Mouse (Mus musculus) adrenal gland, adult 2 months (tissue): ENCODE data around the gene A530032D15Rik. TPM values are rescaled to one million over a fixed set of nuclear protein-coding genes. Genes with fewer than 3 reads are reported as not detected.
"Not testable (repeated sequence)": the region's sequence is repeated elsewhere in the genome, so short reads cannot be mapped to it uniquely, and the experiment has no call there.

Experiments used
- DNase-seq: peaks from one replicate; pipeline ENCODE4 v3.0.0; 2021
- long read RNA-seq: library from polyadenylated mRNA; stranded (forward); transcript quantifications from one replicate; pipeline ENCODE4 v2.0.0, GENCODE M21; 2021
- polyA plus RNA-seq: library from polyadenylated mRNA; depleted of rRNA; stranded (reverse); fragments of >200 nt; gene quantifications from 2 replicates; pipeline ENCODE4 v1.2.3, GENCODE M21; 2012; rRNA removed
- total RNA-seq, 2 experiments: library from RNA; stranded (reverse); gene quantifications; 2 replicates each; pipeline ENCODE4 v1.2.3; 2021

The A530032D15Rik gene
- total RNA-seq (under 1 TPM in 1 of 2 experiments, not detected in 1; 0.43 TPM), polyA plus RNA-seq (not detected in 2 replicates)
- long read RNA-seq = 0 reads

DNA sequence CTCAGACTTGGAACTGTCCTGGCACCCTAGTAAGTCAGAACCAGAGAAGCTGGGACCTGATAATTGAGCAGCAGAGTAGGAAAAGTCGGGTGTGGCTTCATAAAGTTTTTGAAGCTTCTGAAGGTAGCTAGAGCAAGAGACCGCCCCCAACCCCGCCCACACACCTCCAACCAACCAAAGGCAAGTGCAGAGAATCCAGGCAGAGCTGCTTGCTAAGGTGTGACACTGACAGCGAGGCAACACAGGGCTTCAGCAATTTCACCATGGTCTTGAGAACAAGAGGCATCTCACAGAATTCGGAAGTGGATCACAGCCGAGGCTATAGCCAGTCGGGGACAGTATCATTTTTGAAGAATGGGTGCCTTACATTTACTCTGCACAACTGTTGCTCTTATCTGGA lies at the start of gene A530032D15Rik:
Gene A530032D15Rik, minus strand, starts transcription at position 101 of the 400 bp plus-strand sequence.
- DNase-seq = not testable (repeated sequence)

DNA sequence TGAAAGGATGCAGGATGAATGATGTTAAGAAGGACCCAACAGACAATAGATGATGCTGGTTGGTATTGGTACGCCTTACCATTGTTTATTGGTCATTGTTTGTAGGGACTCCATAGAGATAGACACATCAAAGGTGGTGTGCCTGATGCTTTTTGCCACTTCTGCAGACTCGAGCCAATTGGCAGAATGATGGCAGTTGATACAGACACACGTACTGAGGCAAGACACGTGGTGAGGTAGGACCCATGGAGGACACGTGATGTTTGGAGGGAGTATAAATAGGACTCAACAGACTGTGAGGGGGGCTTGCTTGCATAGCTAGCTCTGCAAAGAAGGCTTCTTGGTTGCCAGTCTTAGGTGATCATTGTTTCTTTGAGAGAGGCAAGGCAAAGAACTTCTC lies 45.5 kb upstream of the A530032D15Rik start:
- DNase-seq = not testable (repeated sequence)

DNA sequence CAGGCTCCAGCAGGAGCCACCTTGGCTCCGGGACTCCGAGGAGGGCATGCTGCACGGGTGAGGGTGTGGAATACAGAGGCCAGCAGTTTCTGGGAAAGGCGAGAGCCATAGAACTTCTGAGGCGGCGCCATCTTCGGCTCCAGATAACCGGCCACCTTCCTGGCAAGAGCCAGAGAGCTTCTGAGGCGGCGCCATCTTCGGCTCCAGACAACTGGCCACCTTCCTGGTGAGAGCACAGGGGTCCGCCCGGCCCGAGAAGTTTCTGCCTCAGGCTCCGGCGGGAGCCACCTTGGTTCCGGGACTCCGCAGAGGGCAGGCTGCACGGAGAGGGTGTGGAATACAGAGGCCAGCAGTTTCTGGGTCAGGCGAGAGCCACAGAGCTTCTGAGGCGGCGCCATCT lies 24.0 kb upstream of the A530032D15Rik start:
- not testable (repeated sequence) for DNase-seq

DNA sequence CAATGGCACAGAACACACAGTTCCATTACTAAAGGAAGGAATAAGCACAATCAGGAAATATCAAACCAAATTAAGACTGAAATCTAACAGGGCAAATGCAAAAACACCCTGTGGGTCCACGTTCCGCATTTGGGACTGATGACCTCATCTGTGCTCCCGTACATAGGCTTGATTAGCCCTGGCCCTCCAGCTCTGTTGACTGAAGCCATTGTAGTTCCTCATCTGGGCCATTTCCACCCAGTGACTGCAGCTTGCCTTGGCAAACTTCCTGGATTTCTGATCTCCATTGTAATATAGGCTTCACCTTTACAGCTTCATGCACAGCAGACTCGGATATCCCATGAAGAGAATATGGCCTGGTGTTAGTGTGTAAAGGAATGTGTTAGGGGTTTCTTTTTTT lies 12.2 kb upstream of the A530032D15Rik start:
- not testable (repeated sequence) for DNase-seq

DNA sequence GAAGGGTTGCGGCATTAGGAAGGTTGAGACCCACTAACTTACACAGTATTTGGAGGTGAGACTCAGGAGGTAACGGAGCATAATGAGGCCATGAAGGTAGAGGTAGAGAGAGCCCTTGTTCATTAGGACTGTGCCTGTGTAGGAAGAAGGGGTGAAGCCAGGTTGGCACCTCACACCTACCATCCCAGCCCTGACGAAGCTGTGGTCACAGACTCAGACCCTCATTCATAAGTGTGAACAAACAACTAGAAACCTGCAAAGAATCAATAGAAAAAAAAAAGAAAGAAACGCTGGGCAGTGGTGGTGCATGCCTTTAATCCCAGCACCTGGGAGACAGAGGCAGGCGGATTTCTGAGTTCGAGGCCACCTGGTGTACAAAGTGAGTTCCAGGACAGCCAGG lies 8.7 kb upstream of the A530032D15Rik start:
- DNase-seq = not testable (repeated sequence)

DNA sequence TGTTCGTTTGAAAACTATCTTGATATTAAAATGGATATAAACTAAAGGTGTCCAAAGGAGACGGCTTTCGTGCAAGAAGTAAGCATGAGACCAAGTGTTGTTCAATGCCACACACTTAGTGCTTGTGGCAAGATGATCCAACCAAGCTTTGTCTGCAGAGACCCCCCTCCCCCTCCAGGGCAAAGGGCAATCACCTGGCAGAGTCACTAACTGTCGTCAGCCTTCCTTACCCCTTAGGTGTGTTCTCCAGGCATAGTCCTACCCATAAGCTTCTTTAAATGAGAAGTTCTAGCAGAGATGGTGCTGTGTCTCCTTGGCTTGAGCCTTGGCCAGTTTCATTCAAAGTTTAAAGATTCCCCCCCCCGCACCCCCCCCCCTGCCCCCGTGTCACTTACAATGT lies 7.9 kb upstream of the A530032D15Rik start:
- DNase-seq = not testable (repeated sequence)

DNA sequence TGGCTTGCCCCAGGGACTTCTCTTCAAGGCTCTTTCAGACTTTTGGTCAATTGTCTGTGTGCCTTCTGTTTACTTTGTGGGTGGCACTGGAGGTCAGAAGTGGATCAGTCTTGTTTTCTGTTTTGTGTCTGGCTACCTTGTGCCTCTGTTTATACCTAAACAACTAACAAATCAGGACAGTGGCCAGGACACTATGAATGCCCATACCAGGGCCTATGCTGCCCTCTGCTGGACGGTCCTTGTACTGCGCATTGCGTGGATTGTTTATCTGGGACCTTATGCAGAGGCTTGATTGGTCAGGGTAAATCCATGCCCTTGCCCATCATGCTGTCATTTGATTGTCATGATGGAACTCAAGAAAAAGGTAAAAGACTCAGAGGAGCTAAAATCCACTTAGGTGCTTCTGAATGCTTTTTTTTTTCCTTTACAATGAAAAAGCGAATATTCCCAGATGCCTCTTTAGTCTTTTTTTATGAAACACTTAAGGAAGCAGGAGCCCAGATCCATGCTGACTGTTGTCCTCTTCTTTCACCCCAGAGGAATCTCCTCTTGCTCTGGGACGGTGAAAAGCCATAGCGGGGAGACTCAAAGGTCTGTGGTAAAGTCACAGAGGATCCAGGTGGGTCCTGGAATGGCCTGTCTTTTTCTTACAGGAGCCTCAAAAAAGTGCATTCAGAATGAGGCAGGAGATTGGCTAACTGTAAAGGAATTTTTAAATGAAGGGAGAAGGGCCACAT lies 5.2 kb upstream of the A530032D15Rik start:
- peak; percentile 45 for DNase-seq

DNA sequence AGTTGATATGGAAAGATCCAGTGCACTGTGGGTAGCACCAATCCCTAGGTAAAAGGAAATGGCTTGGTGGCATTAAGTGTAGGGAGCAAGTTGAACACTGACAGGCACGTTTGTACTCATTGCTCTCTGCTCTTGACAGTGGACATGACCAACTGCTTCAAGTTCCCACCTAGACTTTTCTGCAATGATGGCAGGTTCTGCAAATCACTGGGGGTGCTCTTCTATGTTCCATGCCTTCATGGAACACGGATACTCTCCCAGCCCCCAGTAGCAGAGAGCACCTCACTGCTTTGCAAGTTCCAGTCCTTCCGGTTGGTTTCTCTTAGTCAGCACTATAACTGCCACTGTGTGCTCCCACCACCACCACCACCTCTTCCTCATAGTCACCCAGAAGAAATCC lies 4.4 kb upstream of the A530032D15Rik start:
- DNase-seq = not testable (repeated sequence)

DNA sequence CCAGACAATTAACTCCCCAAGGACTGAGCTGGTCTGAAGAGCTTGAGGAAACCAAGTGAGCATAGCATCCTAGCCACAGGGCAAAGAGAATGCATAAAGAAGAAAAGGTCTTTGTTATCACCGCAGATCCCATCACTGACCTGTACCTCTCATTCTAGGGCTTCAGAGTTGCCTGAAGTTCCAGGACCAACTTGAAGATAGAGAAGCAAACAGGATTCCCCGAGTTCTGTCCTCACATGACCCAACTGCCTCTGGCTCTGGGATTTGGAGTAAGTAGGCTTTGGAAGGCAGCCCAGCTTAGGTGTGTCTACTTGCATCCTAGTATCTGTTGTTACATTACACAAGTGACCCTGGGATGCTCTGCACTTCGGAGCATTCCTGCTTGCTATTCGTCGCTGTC lies 3.2 kb upstream of the A530032D15Rik start:
- not testable (repeated sequence) for DNase-seq

DNA sequence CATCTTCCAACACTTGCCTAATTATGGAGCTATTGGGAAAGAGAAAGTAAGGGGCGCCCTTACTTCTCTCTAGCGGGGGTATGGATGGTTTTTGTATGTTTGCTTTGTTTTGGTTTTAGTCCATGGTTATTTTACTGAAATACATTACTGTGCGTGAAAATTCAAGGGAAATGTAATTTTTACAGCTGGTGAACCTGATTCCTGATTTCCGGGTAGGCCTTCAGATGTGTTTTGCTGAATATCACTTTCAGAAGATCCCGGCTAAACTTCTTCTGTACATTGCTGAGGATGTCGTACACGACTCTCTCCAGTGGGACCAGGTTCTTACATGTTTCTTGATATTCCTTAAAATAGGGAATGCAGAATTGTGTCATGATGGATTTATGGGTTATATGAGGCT lies 2.6 kb upstream of the A530032D15Rik start:
- DNase-seq = not testable (repeated sequence)

DNA sequence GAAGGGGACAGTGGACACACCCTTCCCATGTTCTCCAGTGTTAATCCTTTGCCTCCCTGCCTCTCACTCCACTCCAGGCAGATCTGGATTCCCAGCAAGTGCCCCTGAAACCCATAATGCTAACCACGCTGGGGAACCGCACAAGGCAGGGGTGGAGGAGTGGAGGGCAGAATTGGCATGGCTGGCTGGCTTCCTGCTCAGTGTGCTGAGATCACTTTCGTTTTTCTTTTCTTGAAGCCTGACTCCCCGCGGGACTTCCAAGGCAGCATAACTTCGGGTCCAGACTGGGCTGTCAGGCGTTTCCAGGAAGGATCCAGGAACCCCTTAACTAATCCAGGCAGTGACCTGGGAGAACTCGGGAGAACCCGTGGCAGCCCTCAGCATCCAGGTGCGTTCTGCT lies 1.9 kb upstream of the A530032D15Rik start:
- not testable (repeated sequence) for DNase-seq

DNA sequence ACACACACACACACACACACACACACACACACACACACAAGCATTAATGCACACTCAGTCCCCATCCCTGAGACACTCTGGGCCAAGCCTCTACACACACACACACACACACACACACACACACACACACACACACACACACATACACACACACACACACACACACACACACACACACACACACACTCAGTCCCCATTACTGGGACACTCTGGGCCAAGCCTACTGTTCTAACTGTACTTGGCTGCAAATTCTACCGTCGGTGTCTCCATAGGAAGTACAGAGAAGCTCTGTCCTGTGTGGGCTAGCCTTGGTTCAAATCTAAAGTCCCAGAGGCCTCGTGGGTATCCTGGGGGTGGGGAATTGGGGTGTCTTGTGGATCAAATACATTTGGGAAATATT lies 1.2 kb upstream of the A530032D15Rik start:
- not testable (repeated sequence) for DNase-seq

DNA sequence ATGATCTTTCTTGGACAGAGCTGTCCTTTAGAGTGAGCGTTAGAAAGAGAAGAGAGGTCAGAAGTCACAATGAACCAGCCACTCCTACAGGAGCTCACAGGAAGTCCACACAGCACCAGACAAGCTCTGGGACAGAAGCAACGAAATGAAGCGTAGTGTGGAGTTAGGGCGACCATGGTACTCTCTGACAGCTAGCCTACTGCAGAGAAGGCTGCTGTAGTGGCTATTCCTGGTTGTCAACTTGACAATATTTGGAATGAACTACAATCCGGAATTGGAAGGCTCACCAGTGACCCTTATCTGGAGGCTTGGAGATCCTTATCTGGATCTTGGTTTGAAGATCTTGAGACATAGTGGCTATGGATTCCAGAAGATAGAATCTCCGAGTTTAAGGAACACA lies 3.6 kb downstream of the A530032D15Rik start:
- DNase-seq = not testable (repeated sequence)

DNA sequence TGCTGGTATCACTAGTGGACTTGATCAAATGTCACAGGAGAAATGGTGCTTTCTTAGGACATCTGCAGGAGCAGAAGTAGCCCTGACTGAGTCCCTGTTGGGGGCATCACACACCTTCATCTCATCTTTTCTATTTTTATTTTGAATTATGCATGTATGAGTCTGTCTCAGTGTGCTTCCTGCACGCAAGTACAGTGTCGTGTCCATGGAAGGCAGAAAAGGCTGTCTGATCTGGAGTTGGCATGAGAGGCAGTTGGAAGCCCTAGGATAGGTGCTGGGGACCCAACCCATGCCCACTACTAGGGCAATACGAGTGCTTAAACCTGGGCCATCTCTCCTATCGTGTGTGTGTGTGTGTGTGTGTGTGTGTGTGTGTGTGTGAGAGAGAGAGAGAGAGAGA lies 4.3 kb downstream of the A530032D15Rik start:
- not testable (repeated sequence) for DNase-seq

DNA sequence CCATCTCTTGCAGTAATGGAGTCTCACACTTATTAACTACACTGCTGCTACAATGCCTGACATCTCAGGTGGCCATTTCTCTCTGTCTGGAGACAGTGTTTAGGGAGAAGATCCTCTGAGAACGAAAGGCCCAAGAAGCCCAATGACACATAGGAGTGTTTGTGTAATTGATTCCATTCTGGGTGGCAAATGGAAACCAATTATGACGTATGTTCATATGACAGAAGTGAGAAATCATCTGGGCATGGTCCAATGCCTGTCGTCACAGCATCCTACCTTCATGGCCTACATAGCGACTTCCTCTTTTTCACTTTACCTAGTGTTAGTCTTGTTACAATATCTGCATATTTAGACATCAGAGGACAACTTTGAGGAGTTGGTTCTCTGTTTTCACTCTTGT lies 7.9 kb downstream of the A530032D15Rik start:
- not testable (repeated sequence) for DNase-seq

DNA sequence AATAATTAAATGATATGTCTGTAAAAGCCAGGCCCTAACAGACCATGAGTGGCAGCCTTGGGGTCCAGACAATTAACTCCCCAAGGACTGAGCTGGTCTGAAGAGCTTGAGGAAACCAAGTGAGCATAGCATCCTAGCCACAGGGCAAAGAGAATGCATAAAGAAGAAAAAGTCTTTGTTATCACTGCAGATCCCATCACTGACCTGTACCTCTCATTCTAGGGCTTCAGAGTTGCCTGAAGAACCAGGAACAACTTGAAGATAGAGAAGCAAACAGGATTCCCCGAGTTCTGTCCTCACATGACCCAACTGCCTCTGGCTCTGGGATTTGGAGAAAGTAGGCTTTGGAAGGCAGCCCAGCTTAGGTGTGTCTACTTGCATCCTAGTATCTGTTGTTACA lies 9.8 kb downstream of the A530032D15Rik start, which contains the start of gene Gm10553:
Gene Gm10553, plus strand, starts transcription at position 301 of the 400 bp plus-strand sequence.
- DNase-seq = not testable (repeated sequence)

DNA sequence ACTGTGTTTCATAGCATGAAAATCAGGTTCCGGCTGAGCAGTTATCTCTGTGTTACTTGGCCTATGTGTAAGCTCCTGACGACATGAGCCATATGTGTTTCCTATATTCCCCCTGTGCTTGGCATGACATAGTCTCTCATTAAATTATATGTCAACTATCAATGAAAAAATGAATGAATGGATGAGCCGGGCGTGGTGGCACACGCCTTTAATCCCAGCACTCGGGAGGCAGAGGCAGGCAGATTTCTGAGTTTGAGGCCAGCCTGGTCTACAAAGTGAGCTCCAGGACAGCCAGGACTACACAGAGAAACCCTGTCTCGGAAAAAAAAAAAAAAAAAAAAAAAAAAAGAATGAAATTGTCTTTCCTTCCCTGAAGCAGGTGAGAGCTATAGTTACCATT lies 10.6 kb downstream of the A530032D15Rik start:
- not testable (repeated sequence) for DNase-seq

DNA sequence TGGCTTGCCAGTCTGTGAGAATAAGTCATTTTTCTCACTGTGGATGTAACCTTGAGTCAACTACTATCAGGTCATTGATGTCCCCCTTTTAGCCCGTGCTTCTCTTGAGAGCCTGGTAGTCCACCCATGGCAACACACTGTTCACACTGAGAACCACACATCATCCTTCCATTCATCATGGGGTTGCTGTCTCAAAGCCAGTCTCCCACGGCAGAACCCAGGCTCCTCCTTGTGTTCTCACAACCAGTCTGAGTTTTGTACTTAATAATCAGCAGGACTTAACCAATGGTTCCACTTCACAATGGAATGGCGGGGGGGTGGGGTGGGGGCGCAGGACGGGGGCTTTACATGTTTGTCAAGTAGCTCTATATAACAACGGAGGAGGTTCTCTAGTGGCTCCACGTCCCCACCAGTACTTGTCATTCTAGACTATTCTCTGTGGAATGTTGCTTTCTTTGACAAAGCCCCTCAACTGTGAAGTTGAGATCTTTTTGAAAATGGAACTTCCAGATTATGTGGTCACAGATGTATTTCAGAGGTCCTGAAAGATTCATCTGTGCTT lies 16.6 kb downstream of the A530032D15Rik start:
- DNase-seq = not testable (repeated sequence)

DNA sequence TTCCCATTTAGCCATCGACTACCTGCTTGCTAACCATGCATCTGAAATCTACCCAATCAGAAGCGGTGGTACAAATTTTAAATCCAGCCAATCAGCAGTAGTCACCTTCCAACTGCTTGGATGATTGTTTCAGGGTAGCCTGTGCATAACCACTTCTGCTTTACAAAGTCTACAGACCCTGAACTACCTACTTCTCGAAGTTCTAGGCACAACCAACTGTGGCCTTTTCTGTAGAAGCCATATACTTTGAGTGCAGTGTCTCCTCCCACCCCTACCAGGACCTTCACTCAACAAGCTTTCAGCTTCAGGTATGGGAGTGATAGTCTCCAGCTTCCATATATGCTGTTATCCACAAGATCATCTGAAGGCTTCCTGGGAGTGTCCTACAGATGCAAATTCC lies 17.5 kb downstream of the A530032D15Rik start:
- DNase-seq = not testable (repeated sequence)

DNA sequence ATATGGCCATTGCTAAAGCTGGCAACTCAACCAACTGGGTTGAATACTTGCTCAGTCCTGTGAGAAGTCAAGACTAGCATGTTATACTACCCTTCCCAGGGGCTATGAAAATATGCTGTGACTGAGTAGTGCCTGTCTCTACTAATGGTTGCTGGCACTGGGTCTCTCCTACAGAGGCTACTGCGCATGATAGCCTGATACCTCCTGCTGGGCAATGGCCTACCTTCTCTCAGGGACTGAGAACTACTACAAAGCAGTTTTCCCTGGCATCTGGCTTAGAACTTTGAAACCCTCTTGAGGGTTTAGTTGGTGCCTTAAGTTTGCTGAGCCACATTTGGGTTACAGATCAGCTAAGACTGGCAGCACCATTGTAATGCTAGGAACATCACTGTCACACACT lies 23.4 kb downstream of the A530032D15Rik start:
- not testable (repeated sequence) for DNase-seq

DNA sequence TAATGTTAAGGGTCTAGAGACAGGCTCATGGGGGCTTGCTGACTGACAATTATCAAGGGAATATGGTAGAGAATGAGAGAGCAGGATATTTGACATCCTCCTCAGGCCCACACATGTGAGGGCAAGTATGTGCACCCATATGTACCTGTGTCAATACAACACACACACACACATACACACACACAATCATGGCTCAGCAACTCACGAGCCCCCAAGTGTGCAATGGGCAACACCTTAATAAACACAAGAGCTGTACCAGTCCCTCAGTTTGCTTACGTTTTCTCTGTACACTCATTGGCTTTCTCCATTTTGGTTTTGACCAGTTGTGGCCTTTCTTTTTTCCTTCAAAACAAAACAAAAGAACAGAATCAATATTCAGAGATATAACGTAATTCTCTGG lies 24.9 kb downstream of the A530032D15Rik start:
- not testable (repeated sequence) for DNase-seq

DNA sequence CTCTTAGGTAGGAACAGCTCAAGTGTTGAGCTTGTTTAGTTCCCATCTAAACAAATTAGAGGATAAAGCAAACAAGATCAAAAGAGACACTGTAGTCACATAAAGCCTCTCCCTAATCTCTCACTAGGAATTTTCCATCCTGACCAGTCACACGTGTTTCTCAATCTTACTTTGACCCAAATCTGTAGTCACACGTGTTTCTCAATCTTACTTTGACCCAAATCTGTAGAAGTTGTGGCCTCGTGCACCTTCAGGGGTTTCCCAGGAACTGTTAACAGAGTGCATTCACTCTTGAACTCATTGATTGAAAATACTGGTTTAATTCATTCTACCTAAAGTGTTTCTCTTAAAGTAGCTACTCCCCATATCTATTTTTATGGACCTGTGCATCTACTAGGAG lies 36.6 kb downstream of the A530032D15Rik start:
- not testable (repeated sequence) for DNase-seq

DNA sequence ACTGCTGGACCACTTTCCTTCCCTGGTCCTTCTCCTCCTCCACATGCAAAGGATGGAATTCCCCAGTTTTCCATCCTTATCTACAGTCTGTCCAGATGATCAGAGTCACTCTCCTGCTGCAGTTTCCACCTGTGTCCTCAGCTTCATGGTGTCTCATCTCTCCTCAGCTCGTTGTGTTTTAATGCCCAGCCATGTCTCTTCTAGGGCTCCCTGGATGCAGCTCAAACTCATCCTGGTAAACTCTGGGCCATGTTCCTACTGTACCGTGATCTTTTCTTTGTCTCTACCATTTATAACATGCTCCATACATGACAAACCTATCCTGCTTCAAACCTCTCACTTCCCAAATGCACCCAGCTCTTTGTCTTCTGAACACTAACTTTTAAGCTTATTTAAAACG lies 38.0 kb downstream of the A530032D15Rik start:
- not testable (repeated sequence) for DNase-seq
